In genomic region chr5:64343972-64344700, GRCm38 (mm10) we compare ENCODE assay signal across 8 mouse cellular contexts.
DNase-seq lines count a peak whose midpoint lies in the region; ATAC-seq lines count a peak whose summit lies in the region.

No protein-coding gene starts in this region.

- peaks cover 10% of the 10 kb centered on the region for H3K36me3 ChIP-seq in forebrain, embryonic 13.5 days (ENCODE audit: poor library complexity, severe bottlenecking)
- H3K36me3 ChIP-seq in kidney, embryonic 14.5 days (ENCODE audit: control insufficient read depth, insufficient read depth, low read length): peaks cover 20% of the 10 kb centered on the region; the same call in 1 of the 2 replicates

- H3K4me3 ChIP-seq in forebrain, embryonic 13.5 days: no peak overlapping the region
- no peak overlapping the region for H3K4me3 ChIP-seq in kidney, embryonic 14.5 days (ENCODE audit: low read length)

- 43% methylated on average over 5 of the region's 5 CpGs for WGBS in forebrain, embryonic 13.5 days
- WGBS in kidney, embryonic 14.5 days: 61% methylated on average over 5 of the region's 5 CpGs

- no peak overlapping the region for H3K27ac ChIP-seq in forebrain, embryonic 13.5 days
- H3K27ac ChIP-seq in kidney, embryonic 14.5 days (ENCODE audit: low read depth, low read length): peak overlapping the region; percentile 43; the same call in 1 of the 2 replicates

- H3K9me3 ChIP-seq in forebrain, embryonic 13.5 days (replicated peaks): no peaks in the 10 kb centered on the region
- H3K9me3 ChIP-seq in kidney, embryonic 14.5 days (ENCODE audit: control insufficient read depth, low read length): no peaks in the 10 kb centered on the region

- peaks cover 20% of the 10 kb centered on the region for H3K4me1 ChIP-seq in forebrain, embryonic 13.5 days
- peaks cover 12% of the 10 kb centered on the region for H3K4me1 ChIP-seq in kidney, embryonic 14.5 days (ENCODE audit: control insufficient read depth, insufficient read depth, low read length)

- peak; percentile 29 for DNase-seq in thymus, postnatal 4 days
- no peak for DNase-seq in thymus, postnatal 10 days (ENCODE audit: low spot score in 2 of 2)
- DNase-seq in lung, postnatal 10 days: peak; percentile 69
- peak; percentile 81 for DNase-seq in yolk sac, embryonic 10.5 days (ENCODE audit: low spot score)
- no peak for DNase-seq in frontal cortex, postnatal 14 days (ENCODE audit: low spot score in 2 of 2)
- no peak for DNase-seq in frontal cortex, postnatal 36 days (ENCODE audit: low spot score in 2 of 2)

- H3K27me3 ChIP-seq in forebrain, embryonic 13.5 days: no peaks in the 10 kb centered on the region
- no peaks in the 10 kb centered on the region for H3K27me3 ChIP-seq in kidney, embryonic 14.5 days (ENCODE audit: control insufficient read depth, insufficient read depth, low read length)

- no peak overlapping the region for H3K9ac ChIP-seq in forebrain, embryonic 13.5 days
- H3K9ac ChIP-seq in kidney, embryonic 14.5 days (ENCODE audit: low read depth, low read length): no peak overlapping the region

- ATAC-seq in forebrain, embryonic 13.5 days: peak; percentile 12; the same call in 1 of the 2 replicates
- no peak for ATAC-seq in kidney, embryonic 14.5 days (ENCODE audit: low FRiP score, low TSS enrichment)

- H3K4me2 ChIP-seq in forebrain, embryonic 13.5 days: no peak overlapping the region
- no peak overlapping the region for H3K4me2 ChIP-seq in kidney, embryonic 14.5 days (replicated peaks; ENCODE audit: low read depth, low read length)

Comparison
In these comparisons a context has a peak if more than half of its experiments do, and no peak if none do; other contexts are left out.
1. DNase-seq: peak in thymus, postnatal 4 days (single experiment), lung, postnatal 10 days (single experiment) and yolk sac, embryonic 10.5 days (single experiment); none in thymus, postnatal 10 days (0 of 2), frontal cortex, postnatal 14 days (0 of 2) and frontal cortex, postnatal 36 days (0 of 2).